Comparison of ENCODE assay signal across 10 mouse cellular contexts in genomic region chr9:49795881-49796280, GRCm38 (mm10). TPM values are rescaled to one million over a fixed set of nuclear protein-coding genes. Genes with fewer than 3 reads are reported as not detected.
DNase-seq lines count a peak whose midpoint lies in the region; ATAC-seq and TF ChIP-seq lines count a peak whose summit lies in the region.
"Had no signal": no experiment of that assay in that cellular context is flagged by ENCODE, and none has a peak within 500 bp of the region (broad histone marks: within the 10 kb centered on the region; RNA-seq: fewer than 3 reads in every experiment).

No protein-coding gene starts in this region.

- WGBS in forebrain, postnatal 0 days: 23% methylated on average over 5 of the region's 5 CpGs
- WGBS in midbrain, embryonic 12.5 days: 59% methylated on average over 5 of the region's 5 CpGs
- WGBS in neural tube, embryonic 15.5 days: 20% methylated on average over 5 of the region's 5 CpGs

- H3K27me3 ChIP-seq in forebrain, postnatal 0 days (ENCODE audit: insufficient read depth, low read length): no peaks in the 10 kb centered on the region
- H3K27me3 ChIP-seq in midbrain, embryonic 12.5 days: no peaks in the 10 kb centered on the region
- H3K27me3 ChIP-seq in neural tube, embryonic 15.5 days (replicated peaks): no peaks in the 10 kb centered on the region

- DNase-seq in layer of hippocampus, adult 2 months (ENCODE audit: low spot score in 2 of 2): no peak
- no peak for DNase-seq in layer of hippocampus, adult 11-12 months (ENCODE audit: low spot score)
- DNase-seq in forebrain, postnatal 0 days: peak; percentile 55
- no peak for DNase-seq in ovary, adult 18-20 months (ENCODE audit: low spot score)
- DNase-seq in left cerebral cortex, postnatal 25 days (ENCODE audit: low spot score in 2 of 2): no peak
- DNase-seq: kidney, adult 9 months had no signal

- H3K4me2 ChIP-seq in forebrain, postnatal 0 days (ENCODE audit: low read depth): peak overlapping the region; percentile 70
- peak overlapping the region; percentile 90 for H3K4me2 ChIP-seq in midbrain, embryonic 12.5 days (replicated peaks)
- H3K4me2 ChIP-seq in neural tube, embryonic 15.5 days: peak overlapping the region; percentile 80

- 0 out of 2 replicates have a peak overlapping the region, but pooled peaks have one; percentile 97 for H3K27ac ChIP-seq in layer of hippocampus, adult 2 months
- peak overlapping the region; percentile 98 for H3K27ac ChIP-seq in forebrain, postnatal 0 days (ENCODE audit: low read depth, low read length)
- H3K27ac ChIP-seq in midbrain, embryonic 12.5 days (replicated peaks): no peak overlapping the region
- 0 out of 2 replicates have a peak overlapping the region, but pooled peaks have one; percentile 2 for H3K27ac ChIP-seq in neural tube, embryonic 15.5 days (replicated peaks)
- H3K27ac ChIP-seq: liver, embryonic 12.5 days had no signal

- TF ChIP-seq CTCF in layer of hippocampus, adult 2 months (conservative IDR thresholded peaks at IDR 0.05): no peak
- TF ChIP-seq CTCF in forebrain, postnatal 0 days (IDR thresholded peaks at IDR 0.05; ENCODE audit: low read depth): no peak

- H3K9ac ChIP-seq in forebrain, postnatal 0 days: peak overlapping the region; percentile 99
- no peak overlapping the region for H3K9ac ChIP-seq in midbrain, embryonic 12.5 days (replicated peaks)
- no peak overlapping the region; the same call in 1 of the 2 replicates for H3K9ac ChIP-seq in neural tube, embryonic 15.5 days (replicated peaks)
- H3K9ac ChIP-seq: liver, embryonic 12.5 days had no signal

- H3K4me1 ChIP-seq in forebrain, postnatal 0 days (ENCODE audit: insufficient read depth): peaks cover 27% of the 10 kb centered on the region
- H3K4me1 ChIP-seq in midbrain, embryonic 12.5 days: peaks cover 19% of the 10 kb centered on the region
- H3K4me1 ChIP-seq in neural tube, embryonic 15.5 days: peaks cover 54% of the 10 kb centered on the region

- H3K9me3 ChIP-seq in forebrain, postnatal 0 days (ENCODE audit: low read length): no peaks in the 10 kb centered on the region
- no peaks in the 10 kb centered on the region for H3K9me3 ChIP-seq in midbrain, embryonic 12.5 days
- no peaks in the 10 kb centered on the region for H3K9me3 ChIP-seq in neural tube, embryonic 15.5 days (replicated peaks)
- H3K9me3 ChIP-seq: liver, embryonic 12.5 days had no signal

- ATAC-seq in forebrain, postnatal 0 days: no peak
- no peak for ATAC-seq in midbrain, embryonic 12.5 days (ENCODE audit: low FRiP score, low read depth)
- ATAC-seq in neural tube, embryonic 15.5 days (ENCODE audit: low FRiP score): no peak
- ATAC-seq: activated CD4-positive, CD25-positive, alpha-beta regulatory T cell, adult 4 months had no signal

- no peaks in the 10 kb centered on the region for H3K36me3 ChIP-seq in forebrain, postnatal 0 days (ENCODE audit: insufficient read depth)
- H3K36me3 ChIP-seq in midbrain, embryonic 12.5 days: no peaks in the 10 kb centered on the region
- H3K36me3 ChIP-seq in neural tube, embryonic 15.5 days: no peaks in the 10 kb centered on the region
- H3K36me3 ChIP-seq: liver, embryonic 12.5 days had no signal

- peak overlapping the region; percentile 97 for H3K4me3 ChIP-seq in layer of hippocampus, adult 2 months
- H3K4me3 ChIP-seq in forebrain, postnatal 0 days (ENCODE audit: low read depth, low read length): peak overlapping the region; percentile 99
- no peak overlapping the region for H3K4me3 ChIP-seq in midbrain, embryonic 12.5 days
- H3K4me3 ChIP-seq in neural tube, embryonic 15.5 days (replicated peaks): peak overlapping the region; percentile 94

- intact Hi-C loops in left cerebral cortex, postnatal 25 days (cut with DNase I): loop anchor here (5.0 kb wide), 6 partner anchors 39 to 296 kb away; no protein-coding TSS in a partner anchor

RNA-seq across cellular contexts. Expression of gene Ncam1, which starts 2.8 kb away (rescaled TPM):
- 100 to 1,000 TPM; 303 to 307 TPM for total RNA-seq in layer of hippocampus, adult 2 months (2021)
- total RNA-seq in forebrain, postnatal 0 days (2014; rRNA removed): 401 and 517 TPM in 2 replicates
- 412 and 524 TPM in 2 replicates for polyA plus RNA-seq in forebrain, postnatal 0 days (2015; fragmentation: Nextera tagmentation; extraction: Ambion mirVana)
- polyA plus RNA-seq in midbrain, embryonic 12.5 days (2016; fragmentation: Nextera tagmentation; extraction: Ambion mirVana): 208 and 228 TPM in 2 replicates
- polyA plus RNA-seq in neural tube, embryonic 15.5 days (2015; fragmentation: Nextera tagmentation; extraction: Ambion mirVana): 387 and 434 TPM in 2 replicates
- total RNA-seq in left cerebral cortex, postnatal 25 days (2021): 100 to 1,000 TPM; 281 to 286 TPM
